Mouse (Mus musculus): ENCODE results near the gene Mrpl53. TPM values are rescaled to one million over a fixed set of nuclear protein-coding genes. Genes with fewer than 3 reads are reported as not detected.

Mrpl53 gene
- polyA plus RNA-seq, 1 experiment: 145 TPM

DNA sequence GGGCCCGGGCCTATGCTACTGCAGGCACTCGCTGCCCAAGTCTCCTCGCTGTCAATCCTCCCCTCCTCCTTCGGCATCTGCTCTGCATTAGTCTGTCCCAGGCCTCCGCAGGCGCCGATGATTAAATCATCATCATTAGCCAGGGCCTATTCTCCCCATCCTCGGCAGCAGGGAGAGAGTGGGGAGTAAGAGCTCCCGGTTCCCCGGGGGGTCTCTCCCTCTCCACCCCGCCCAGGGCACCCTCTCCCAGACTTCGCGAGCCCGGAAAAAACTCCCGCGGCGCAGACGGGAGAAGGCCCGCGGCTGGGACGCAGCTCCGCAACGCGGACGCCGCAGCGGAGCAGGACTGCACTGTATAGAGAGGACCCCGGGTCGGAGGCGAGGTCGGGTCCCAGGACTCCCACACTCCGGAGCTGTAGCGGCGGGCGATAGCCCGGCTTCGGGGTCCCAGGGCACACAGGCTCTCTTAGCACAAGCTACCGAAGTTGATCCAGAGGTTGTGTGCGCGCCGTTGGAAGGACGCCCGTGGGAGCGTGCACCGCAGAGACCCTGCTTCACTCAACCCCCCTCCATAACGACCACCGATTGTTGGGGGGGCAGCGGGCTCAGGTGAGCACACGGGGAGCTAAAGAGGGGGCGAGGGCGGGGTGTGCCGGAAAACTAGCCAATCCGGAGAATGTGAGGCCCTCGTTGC is 31.1 kb upstream of the Mrpl53 start, which contains the start of gene Pcgf1:
Pcgf1 (plus strand) TSS at position 240 of the 694 bp plus-strand sequence.
- Histone ChIP-seq H3K79me2 (ENCODE audit: control insufficient read depth, insufficient read depth) (peaks cover 14% of the 10 kb centered on the region), H3K79me3 (ENCODE audit: low read depth) (peaks cover 6% of the 10 kb centered on the region), H3K27me3 (ENCODE audit: control insufficient read depth, insufficient read depth, insufficient read length) (peaks cover 2% of the 10 kb centered on the region), H3K4me3 (ENCODE audit: insufficient read depth, poor library complexity, severe bottlenecking) (peak within 1 kb of the TSS; percentile 80), H3K36me3 (ENCODE audit: control insufficient read depth, insufficient read depth) (peaks cover 13% of the 10 kb centered on the region), H3ac (ENCODE audit: control insufficient read depth, insufficient read length, low read depth) (peak within 1 kb of the TSS; percentile 95)
- no peak for TF ChIP-seq CTCF (IDR thresholded peaks at IDR 0.05; ENCODE audit: control insufficient read depth, insufficient read depth, insufficient read length)
- TF ChIP-seq USF1 (IDR thresholded peaks at IDR 0.05; ENCODE audit: low read depth): no peak
- no peak for TF ChIP-seq MAX (IDR thresholded peaks at IDR 0.05)
- no peak for TF ChIP-seq CEBPB (IDR thresholded peaks at IDR 0.05; ENCODE audit: low read depth)
- TF ChIP-seq MYOG (IDR thresholded peaks at IDR 0.05; ENCODE audit: control insufficient read depth, extremely low read depth, insufficient read length): no peak

GRCm38 (mm10) chr6:83078324-83078858 is 30.4 kb upstream of the Mrpl53 start:
- no peaks in the 10 kb centered on the region for H3K27me3 ChIP-seq (ENCODE audit: control insufficient read depth, insufficient read depth, insufficient read length)
- no peak for TF ChIP-seq CEBPB (IDR thresholded peaks at IDR 0.05; ENCODE audit: low read depth)
- peak; percentile 26 for TF ChIP-seq MAX (IDR thresholded peaks at IDR 0.05)
- TF ChIP-seq CTCF (IDR thresholded peaks at IDR 0.05; ENCODE audit: control insufficient read depth, insufficient read depth, insufficient read length): peak; percentile 62
- no peak for TF ChIP-seq FOSL1 (IDR thresholded peaks at IDR 0.05; ENCODE audit: insufficient read depth, low read length, poor library complexity, severe bottlenecking)
- peaks cover 14% of the 10 kb centered on the region for H3K79me2 ChIP-seq (ENCODE audit: control insufficient read depth, insufficient read depth)
- peak overlapping the region; percentile 80 for H3K4me3 ChIP-seq (ENCODE audit: insufficient read depth, poor library complexity, severe bottlenecking)
- peak overlapping the region; percentile 74 for H3ac ChIP-seq (ENCODE audit: control insufficient read depth, insufficient read length, low read depth)
- peaks cover 6% of the 10 kb centered on the region for H3K79me3 ChIP-seq (ENCODE audit: low read depth)
- H3K36me3 ChIP-seq (ENCODE audit: control insufficient read depth, insufficient read depth): peaks cover 13% of the 10 kb centered on the region

GRCm38 (mm10) chr6:83080210-83080609 is 28.6 kb upstream of the Mrpl53 start:
- Histone ChIP-seq H3K4me3 (ENCODE audit: insufficient read depth, poor library complexity, severe bottlenecking) (no peak overlapping the region), H3K79me2 (ENCODE audit: control insufficient read depth, insufficient read depth) (peaks cover 14% of the 10 kb centered on the region), H3K36me3 (ENCODE audit: control insufficient read depth, insufficient read depth) (peaks cover 13% of the 10 kb centered on the region), H3ac (ENCODE audit: control insufficient read depth, insufficient read length, low read depth) (no peak overlapping the region), H3K79me3 (ENCODE audit: low read depth) (peaks cover 6% of the 10 kb centered on the region), H3K27me3 (ENCODE audit: control insufficient read depth, insufficient read depth, insufficient read length) (no peaks in the 10 kb centered on the region)
- no peak for TF ChIP-seq MYOD1 (IDR thresholded peaks at IDR 0.05; ENCODE audit: control insufficient read depth, insufficient read length, low read depth)

DNA sequence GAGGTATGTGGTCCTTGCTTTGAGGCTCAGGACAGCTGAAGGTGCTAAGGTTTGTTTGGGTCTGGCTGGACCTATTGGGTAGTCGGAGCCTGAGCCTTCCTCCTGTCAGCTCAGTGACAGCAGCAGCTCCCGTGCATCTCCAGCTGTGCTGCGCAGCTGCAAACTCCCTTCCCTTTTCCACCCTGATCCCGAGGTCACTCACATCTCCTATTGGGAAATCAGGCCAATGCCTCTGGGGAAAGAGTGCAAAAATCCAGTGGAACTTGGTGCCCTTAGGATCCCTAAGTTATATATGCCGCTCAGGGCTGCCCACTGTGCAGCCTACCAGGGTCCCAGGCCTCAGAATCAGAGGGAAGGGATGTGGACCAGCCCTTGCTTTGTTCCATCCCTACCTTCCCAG is 25.3 kb upstream of the Mrpl53 start:
- no peak for TF ChIP-seq CTCF (IDR thresholded peaks at IDR 0.05; ENCODE audit: control insufficient read depth, insufficient read depth, insufficient read length)
- TF ChIP-seq MYOD1 (IDR thresholded peaks at IDR 0.05; ENCODE audit: control insufficient read depth, insufficient read length, low read depth): no peak
- no peak for TF ChIP-seq MAX (IDR thresholded peaks at IDR 0.05)
- no peak for TF ChIP-seq USF1 (IDR thresholded peaks at IDR 0.05; ENCODE audit: low read depth)
- TF ChIP-seq MYOG (IDR thresholded peaks at IDR 0.05; ENCODE audit: control insufficient read depth, extremely low read depth, insufficient read length): no peak
- no peak for TF ChIP-seq CEBPB (IDR thresholded peaks at IDR 0.05; ENCODE audit: low read depth)
- no peak for TF ChIP-seq FOSL1 (IDR thresholded peaks at IDR 0.05; ENCODE audit: insufficient read depth, low read length, poor library complexity, severe bottlenecking)
- Histone ChIP-seq H3K27me3 (ENCODE audit: control insufficient read depth, insufficient read depth, insufficient read length) (peaks cover 30% of the 10 kb centered on the region), H3K4me3 (ENCODE audit: insufficient read depth, poor library complexity, severe bottlenecking) (no peak overlapping the region), H3K79me2 (ENCODE audit: control insufficient read depth, insufficient read depth) (peaks cover 14% of the 10 kb centered on the region), H3ac (ENCODE audit: control insufficient read depth, insufficient read length, low read depth) (no peak overlapping the region), H3K36me3 (ENCODE audit: control insufficient read depth, insufficient read depth) (peaks cover 13% of the 10 kb centered on the region), H3K79me3 (ENCODE audit: low read depth) (peaks cover 6% of the 10 kb centered on the region)

DNA sequence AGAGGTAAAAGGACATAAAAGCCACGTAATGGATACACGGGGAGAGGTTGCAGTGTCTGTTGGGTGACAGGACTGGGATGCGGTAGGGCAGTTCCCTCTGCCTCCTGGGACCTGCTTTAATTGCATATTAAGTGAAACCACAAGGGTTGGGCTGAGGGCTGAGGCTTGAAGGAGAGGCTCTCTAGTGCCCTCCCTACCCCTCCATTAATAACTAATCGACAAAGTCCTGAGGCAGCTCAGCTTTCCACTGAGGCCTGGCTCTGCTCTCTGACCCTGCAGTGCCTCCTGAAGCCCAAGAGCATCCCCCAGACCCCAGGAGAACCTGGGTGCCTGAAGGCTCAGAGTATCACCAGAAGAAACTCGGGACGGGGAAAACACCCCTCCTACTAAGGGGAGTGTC is 24.4 kb upstream of the Mrpl53 start:
- Histone ChIP-seq H3ac (ENCODE audit: control insufficient read depth, insufficient read length, low read depth) (no peak overlapping the region), H3K27me3 (ENCODE audit: control insufficient read depth, insufficient read depth, insufficient read length) (peaks cover 36% of the 10 kb centered on the region), H3K4me3 (ENCODE audit: insufficient read depth, poor library complexity, severe bottlenecking) (no peak overlapping the region), H3K79me3 (ENCODE audit: low read depth) (no peaks in the 10 kb centered on the region), H3K36me3 (ENCODE audit: control insufficient read depth, insufficient read depth) (peaks cover 10% of the 10 kb centered on the region), H3K79me2 (ENCODE audit: control insufficient read depth, insufficient read depth) (peaks cover 5% of the 10 kb centered on the region)
- TF ChIP-seq USF1 (IDR thresholded peaks at IDR 0.05; ENCODE audit: low read depth) (no peak), CEBPB (IDR thresholded peaks at IDR 0.05; ENCODE audit: low read depth) (no peak)

DNA sequence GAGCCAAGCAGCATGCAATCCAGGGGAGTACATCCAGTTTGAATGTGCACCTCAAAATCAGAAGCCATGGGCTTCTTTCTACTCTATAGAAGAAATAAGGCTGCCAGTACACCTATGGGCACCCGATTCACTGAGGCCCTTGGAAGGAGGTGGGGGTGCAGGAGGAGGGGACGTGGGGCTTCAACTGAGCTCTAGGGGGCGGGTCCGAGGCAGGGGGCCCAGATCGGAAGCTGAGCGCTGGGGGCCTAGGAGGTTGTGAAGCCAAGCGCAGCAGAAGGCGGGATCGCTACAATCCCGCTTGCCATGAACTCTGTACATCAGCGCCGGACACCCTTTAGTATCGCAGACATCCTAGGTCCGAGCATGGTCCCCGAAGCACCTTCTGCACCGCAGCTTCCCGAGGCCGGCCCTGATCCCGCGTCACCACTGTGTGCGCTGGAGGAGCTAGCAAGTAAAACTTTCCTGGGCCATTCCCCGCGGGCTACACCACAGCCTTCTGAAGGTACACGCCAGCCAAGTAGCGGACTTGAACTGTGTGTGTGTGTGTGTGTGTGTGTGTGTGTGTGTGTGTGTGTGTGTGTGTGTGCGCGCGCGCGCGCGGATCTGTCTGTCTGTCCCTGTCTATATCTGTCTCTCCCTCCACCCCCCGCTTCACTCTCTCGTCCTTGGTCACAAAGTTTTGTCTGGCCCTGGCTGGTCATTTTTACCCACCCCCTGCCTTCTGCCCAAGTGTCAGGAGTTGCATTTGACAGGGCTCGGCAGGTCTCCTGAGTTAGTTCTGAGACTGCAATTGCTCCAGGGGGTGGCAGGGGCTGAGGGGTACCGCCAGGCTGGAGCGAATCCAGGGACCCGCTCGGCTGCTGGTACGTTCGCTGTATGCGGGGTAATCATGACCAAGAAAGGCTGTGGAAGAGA is 22.5 kb upstream of the Mrpl53 start, which contains the start of gene Lbx2:
Lbx2 (plus strand) TSS at position 247 of the 915 bp plus-strand sequence.
- no peaks in the 10 kb centered on the region for H3K79me2 ChIP-seq (ENCODE audit: control insufficient read depth, insufficient read depth)

More for the DNA sequence above, 22.5 kb upstream of the Mrpl53 start, which contains the start of gene Lbx2:
- TF ChIP-seq MYOG (IDR thresholded peaks at IDR 0.05; ENCODE audit: control insufficient read depth, extremely low read depth, insufficient read length) (no peak), CTCF (IDR thresholded peaks at IDR 0.05; ENCODE audit: control insufficient read depth, insufficient read depth, insufficient read length) (no peak)
- no peak within 1 kb of the TSS for H3ac ChIP-seq (ENCODE audit: control insufficient read depth, insufficient read length, low read depth)
- no peak within 1 kb of the TSS for H3K4me3 ChIP-seq (ENCODE audit: insufficient read depth, poor library complexity, severe bottlenecking)
- H3K27me3 ChIP-seq (ENCODE audit: control insufficient read depth, insufficient read depth, insufficient read length): peaks cover 48% of the 10 kb centered on the region
- H3K79me3 ChIP-seq (ENCODE audit: low read depth): no peaks in the 10 kb centered on the region
- no peaks in the 10 kb centered on the region for H3K36me3 ChIP-seq (ENCODE audit: control insufficient read depth, insufficient read depth)

All from C2C12 (cell line).